Mouse (Mus musculus): Measurements from ENCODE around the gene Nup93. TPM values are rescaled to one million over a fixed set of nuclear protein-coding genes. Genes with fewer than 3 reads are reported as not detected.
"Not testable (repeated sequence)": the region's sequence is repeated elsewhere in the genome, so short reads cannot be mapped to it uniquely, and the experiment has no call there.

Gene Nup93
- polyA plus RNA-seq (2014; fragmentation: Nextera tagmentation; extraction: Ambion mirVana): 106 and 124 TPM in 2 replicates

DNA sequence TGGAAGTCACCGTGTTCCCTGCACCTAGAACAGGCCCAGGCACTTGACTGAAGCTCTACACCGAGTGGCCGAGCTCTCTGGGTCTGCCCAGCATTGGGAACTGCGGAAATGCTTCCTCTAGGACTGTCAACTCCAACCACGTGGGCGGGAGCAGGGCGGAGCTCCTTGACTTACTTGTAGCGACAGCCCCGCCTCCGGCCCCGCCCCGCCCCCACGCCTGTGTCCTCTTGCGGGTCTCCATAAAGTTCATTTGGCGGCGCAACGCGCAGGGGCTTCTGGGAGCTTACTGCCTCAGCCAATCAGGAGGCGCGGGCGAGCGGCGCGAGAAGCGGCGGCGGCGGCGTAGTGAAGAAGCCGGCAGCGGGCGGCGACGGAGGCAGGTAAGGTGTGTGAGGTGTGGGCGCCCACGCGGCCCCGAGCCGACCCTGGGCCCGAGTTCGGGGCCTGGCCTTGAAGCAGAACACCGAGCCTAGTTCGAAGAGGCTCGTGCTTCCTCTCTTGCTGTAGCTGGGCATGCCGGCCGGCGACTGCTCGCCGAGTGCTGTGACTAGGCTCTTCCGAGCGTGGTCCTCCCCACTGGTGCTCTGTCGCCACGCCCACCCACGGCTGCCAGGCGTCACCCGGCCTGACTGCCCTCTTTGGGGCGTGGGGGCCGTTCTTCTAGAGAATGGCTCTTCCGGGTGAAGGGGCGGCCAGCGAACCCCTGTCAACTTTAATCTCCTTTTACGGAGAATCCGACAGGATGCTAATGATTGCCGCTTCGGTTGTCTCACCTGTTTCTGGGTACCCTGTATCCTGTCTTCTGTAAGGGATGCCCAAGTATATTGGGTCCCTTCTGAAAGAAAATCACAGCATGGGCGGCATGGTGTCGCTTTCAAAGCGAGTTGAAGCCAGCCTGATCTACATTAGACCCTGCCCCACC, at the start of gene Nup93:
Gene Nup93, plus strand, starts transcription at position 313 of the 922 bp plus-strand sequence.
- H3K4me3 ChIP-seq (ENCODE audit: low read depth, low read length): peak within 1 kb of the TSS; percentile 92
- under 1% methylated on average over 68 of the region's 68 CpGs for whole genome bisulfite sequencing
- DNase-seq (ENCODE audit: low spot score): peak; percentile 98
- no peaks in the 10 kb centered on the region for H3K27me3 ChIP-seq (replicated peaks; ENCODE audit: control insufficient read depth, insufficient read depth, low read length)
- no peaks in the 10 kb centered on the region for H3K36me3 ChIP-seq (ENCODE audit: control insufficient read depth, insufficient read depth, low read length)
- H3K27ac ChIP-seq (ENCODE audit: low read depth, low read length): peak within 1 kb of the TSS; percentile 84
- peak; percentile 93 for ATAC-seq (replicated peaks; ENCODE audit: low FRiP score)
- no peaks in the 10 kb centered on the region for H3K9me3 ChIP-seq (ENCODE audit: control insufficient read depth, low read length)
- H3K4me2 ChIP-seq: peak within 1 kb of the TSS; percentile 95
- H3K4me1 ChIP-seq (replicated peaks; ENCODE audit: control insufficient read depth, insufficient read depth, low read length): peaks cover 19% of the 10 kb centered on the region
- peak within 1 kb of the TSS; percentile 90 for H3K9ac ChIP-seq (ENCODE audit: low read depth, low read length)

DNA sequence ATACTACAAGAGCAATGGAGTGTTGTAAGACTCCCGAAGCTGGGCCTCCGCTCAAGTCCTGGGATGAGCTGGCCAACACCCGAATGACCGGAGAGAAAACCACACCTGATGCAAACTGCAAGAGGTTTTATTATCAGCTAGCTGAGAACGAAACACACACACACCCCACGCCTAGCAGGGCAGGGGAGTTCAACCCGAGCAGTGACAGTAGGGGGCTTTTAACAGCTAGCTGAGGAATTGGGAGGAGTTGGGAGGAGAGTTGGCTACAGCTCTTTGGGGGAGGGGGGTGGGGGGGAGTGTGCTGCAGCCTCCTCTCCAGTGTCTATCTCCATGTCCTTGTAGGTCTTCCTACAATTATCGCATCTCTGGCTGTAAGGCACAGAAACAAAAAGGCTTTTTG, 48.6 kb upstream of the Nup93 start:
- H3K27me3 ChIP-seq (replicated peaks; ENCODE audit: control insufficient read depth, insufficient read depth, low read length); H3K4me3 ChIP-seq (ENCODE audit: low read depth, low read length); H3K27ac ChIP-seq (ENCODE audit: low read depth, low read length); H3K9ac ChIP-seq (ENCODE audit: low read depth, low read length); H3K4me2 ChIP-seq; H3K9me3 ChIP-seq (ENCODE audit: control insufficient read depth, low read length); H3K36me3 ChIP-seq (ENCODE audit: control insufficient read depth, insufficient read depth, low read length); ATAC-seq (replicated peaks; ENCODE audit: low FRiP score); DNase-seq (ENCODE audit: low spot score): not testable (repeated sequence)
- 70% methylated on average over 8 of the region's 8 CpGs for WGBS
- H3K4me1 ChIP-seq (replicated peaks; ENCODE audit: control insufficient read depth, insufficient read depth, low read length): peaks cover 13% of the 10 kb centered on the region

DNA sequence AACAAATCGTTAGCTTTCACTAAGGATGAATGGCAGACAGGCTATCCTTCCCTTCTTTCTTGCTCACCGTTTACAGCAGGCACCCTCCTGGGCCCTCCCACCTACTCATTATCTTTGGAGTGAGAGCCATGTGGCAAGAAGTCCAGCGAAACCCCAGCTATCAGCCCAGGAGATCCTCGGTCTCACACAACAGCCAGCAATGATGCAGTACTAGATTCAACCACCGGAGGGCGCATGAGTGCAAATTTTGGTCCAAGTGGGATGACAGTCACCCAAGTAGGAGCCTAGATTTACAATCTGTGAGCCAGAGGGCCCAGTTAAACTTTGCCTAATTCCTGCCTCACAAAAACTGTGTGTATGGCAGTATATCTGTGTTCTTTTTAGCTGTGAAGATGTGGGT, 47.1 kb upstream of the Nup93 start:
- ATAC-seq (replicated peaks; ENCODE audit: low FRiP score) (no peak), DNase-seq (ENCODE audit: low spot score) (peak; percentile 82)
- Histone ChIP-seq H3K4me2 (no peak overlapping the region), H3K4me1 (replicated peaks; ENCODE audit: control insufficient read depth, insufficient read depth, low read length) (peaks cover 26% of the 10 kb centered on the region), H3K36me3 (ENCODE audit: control insufficient read depth, insufficient read depth, low read length) (no peaks in the 10 kb centered on the region), H3K27ac (ENCODE audit: low read depth, low read length) (no peak overlapping the region), H3K27me3 (replicated peaks; ENCODE audit: control insufficient read depth, insufficient read depth, low read length) (peaks cover 9% of the 10 kb centered on the region), H3K9ac (ENCODE audit: low read depth, low read length) (no peak overlapping the region), H3K9me3 (ENCODE audit: control insufficient read depth, low read length) (no peaks in the 10 kb centered on the region), H3K4me3 (ENCODE audit: low read depth, low read length) (no peak overlapping the region)
- WGBS: 6% methylated on average over 6 of the region's 6 CpGs

DNA sequence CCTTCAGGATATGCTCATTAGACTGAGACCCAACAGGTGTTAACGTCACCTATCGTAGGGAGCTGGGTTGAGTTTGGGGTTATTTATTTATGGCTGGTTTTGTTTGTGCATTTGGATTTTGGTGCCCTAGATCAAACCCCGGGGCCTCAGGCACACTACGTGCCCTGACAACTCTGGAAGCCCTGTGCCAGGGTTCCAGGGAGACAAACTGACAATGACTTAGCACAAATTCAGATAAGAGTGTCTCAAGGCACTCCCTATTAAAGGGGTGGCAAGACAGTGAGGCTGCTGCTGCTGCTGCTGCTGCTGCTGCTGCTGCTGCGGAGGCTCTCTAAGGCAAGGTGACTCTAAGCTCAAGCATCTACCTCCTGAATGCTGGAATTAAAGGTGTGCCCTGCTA, 44.8 kb upstream of the Nup93 start:
- ATAC-seq (replicated peaks; ENCODE audit: low FRiP score) (peak; percentile 42), DNase-seq (ENCODE audit: low spot score) (no peak)
- no peaks in the 10 kb centered on the region for H3K36me3 ChIP-seq (ENCODE audit: control insufficient read depth, insufficient read depth, low read length)
- H3K4me3 ChIP-seq (ENCODE audit: low read depth, low read length): no peak overlapping the region
- H3K4me1 ChIP-seq (replicated peaks; ENCODE audit: control insufficient read depth, insufficient read depth, low read length): peaks cover 26% of the 10 kb centered on the region
- WGBS: 57% methylated on average over 5 of the region's 5 CpGs
- peak overlapping the region; percentile 12; the same call in 1 of the 2 replicates for H3K9ac ChIP-seq (ENCODE audit: low read depth, low read length)
- no peaks in the 10 kb centered on the region for H3K9me3 ChIP-seq (ENCODE audit: control insufficient read depth, low read length)
- H3K27ac ChIP-seq (ENCODE audit: low read depth, low read length): peak overlapping the region; percentile 30; the same call in 1 of the 2 replicates
- H3K27me3 ChIP-seq (replicated peaks; ENCODE audit: control insufficient read depth, insufficient read depth, low read length): peaks cover 18% of the 10 kb centered on the region
- H3K4me2 ChIP-seq: peak overlapping the region; percentile 34

DNA sequence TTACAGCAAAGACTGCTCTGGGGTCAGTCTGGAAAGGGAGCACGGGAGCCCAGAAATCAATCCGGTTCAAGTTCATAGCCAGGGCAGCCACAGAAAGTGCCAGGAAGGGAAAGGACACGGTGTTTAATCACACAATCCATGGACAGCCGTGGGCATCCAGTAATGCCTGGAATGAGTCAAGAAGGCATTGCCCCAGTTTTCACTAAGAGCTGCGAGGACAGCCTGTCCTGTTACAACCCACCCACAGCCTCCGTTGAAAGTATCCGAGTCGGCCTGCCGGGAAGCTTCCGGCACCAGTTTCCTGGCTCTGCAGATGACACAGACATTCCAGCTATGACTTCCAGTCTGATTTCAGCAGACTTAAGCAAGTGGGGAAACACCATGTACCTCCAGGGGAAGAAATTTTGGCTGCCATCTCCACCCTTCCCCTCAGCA, 43.0 kb upstream of the Nup93 start:
- H3K27me3 ChIP-seq (replicated peaks; ENCODE audit: control insufficient read depth, insufficient read depth, low read length): peaks cover 24% of the 10 kb centered on the region
- no peaks in the 10 kb centered on the region for H3K36me3 ChIP-seq (ENCODE audit: control insufficient read depth, insufficient read depth, low read length)
- peak overlapping the region; percentile 74 for H3K4me3 ChIP-seq (ENCODE audit: low read depth, low read length)
- WGBS: 48% methylated on average over 10 of the region's 10 CpGs
- peak overlapping the region; percentile 95 for H3K9ac ChIP-seq (ENCODE audit: low read depth, low read length)
- DNase-seq (ENCODE audit: low spot score): no peak
- ATAC-seq (replicated peaks; ENCODE audit: low FRiP score): no peak
- no peaks in the 10 kb centered on the region for H3K9me3 ChIP-seq (ENCODE audit: control insufficient read depth, low read length)
- H3K27ac ChIP-seq (ENCODE audit: low read depth, low read length): peak overlapping the region; percentile 92
- peaks cover 26% of the 10 kb centered on the region for H3K4me1 ChIP-seq (replicated peaks; ENCODE audit: control insufficient read depth, insufficient read depth, low read length)
- peak overlapping the region; percentile 93 for H3K4me2 ChIP-seq

DNA sequence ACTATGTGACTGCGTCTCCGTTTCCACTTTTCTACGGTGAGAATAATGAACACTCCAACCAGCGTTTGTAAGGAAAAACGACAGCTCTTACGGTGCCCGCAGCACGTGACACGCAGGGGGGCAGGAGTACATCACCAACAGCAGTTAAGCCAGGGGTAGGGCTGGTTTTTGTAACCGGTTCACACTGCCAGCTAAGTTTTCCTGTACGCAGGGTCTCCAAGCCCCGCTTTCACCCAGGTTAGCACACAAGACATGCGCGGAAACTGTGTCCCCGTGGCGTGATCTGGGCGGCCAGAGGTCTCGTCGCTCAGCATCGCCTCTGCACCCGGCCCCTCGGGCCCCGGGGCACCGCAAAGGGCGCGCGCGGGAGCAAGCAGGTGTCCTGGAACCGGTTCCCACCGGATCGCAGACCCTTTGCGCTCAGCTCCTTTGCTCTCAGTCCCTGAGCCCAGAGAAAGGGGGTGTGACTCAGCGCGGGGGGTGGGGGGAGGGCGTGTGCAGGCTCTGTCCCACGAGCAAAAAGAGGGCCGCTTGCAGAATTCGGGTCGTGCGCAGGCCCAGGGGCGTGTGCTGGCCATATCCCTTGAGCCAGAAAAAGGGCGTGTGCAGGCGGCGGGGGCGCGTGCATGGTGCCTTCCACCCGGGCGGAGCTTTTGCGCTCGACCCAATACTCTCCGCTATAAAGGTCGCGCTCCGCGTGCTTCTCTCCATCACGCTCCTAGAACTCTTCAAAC, 42.1 kb upstream of the Nup93 start, which contains the start of gene Mt2:
Gene Mt2, plus strand, starts transcription at position 590 of the 734 bp plus-strand sequence.
- peaks cover 24% of the 10 kb centered on the region for H3K27me3 ChIP-seq (replicated peaks; ENCODE audit: control insufficient read depth, insufficient read depth, low read length)
- peaks cover 26% of the 10 kb centered on the region for H3K4me1 ChIP-seq (replicated peaks; ENCODE audit: control insufficient read depth, insufficient read depth, low read length)
- peak within 1 kb of the TSS; percentile 95 for H3K9ac ChIP-seq (ENCODE audit: low read depth, low read length)
- peak within 1 kb of the TSS; percentile 93 for H3K4me2 ChIP-seq
- peak; percentile 90 for ATAC-seq (replicated peaks; ENCODE audit: low FRiP score)
- peak; percentile 86 for DNase-seq (ENCODE audit: low spot score)
- no peaks in the 10 kb centered on the region for H3K9me3 ChIP-seq (ENCODE audit: control insufficient read depth, low read length)
- peak within 1 kb of the TSS; percentile 96 for H3K27ac ChIP-seq (ENCODE audit: low read depth, low read length)
- H3K36me3 ChIP-seq (ENCODE audit: control insufficient read depth, insufficient read depth, low read length): no peaks in the 10 kb centered on the region
- H3K4me3 ChIP-seq (ENCODE audit: low read depth, low read length): peak within 1 kb of the TSS; percentile 74
- 2% methylated on average over 56 of the region's 56 CpGs for WGBS

DNA sequence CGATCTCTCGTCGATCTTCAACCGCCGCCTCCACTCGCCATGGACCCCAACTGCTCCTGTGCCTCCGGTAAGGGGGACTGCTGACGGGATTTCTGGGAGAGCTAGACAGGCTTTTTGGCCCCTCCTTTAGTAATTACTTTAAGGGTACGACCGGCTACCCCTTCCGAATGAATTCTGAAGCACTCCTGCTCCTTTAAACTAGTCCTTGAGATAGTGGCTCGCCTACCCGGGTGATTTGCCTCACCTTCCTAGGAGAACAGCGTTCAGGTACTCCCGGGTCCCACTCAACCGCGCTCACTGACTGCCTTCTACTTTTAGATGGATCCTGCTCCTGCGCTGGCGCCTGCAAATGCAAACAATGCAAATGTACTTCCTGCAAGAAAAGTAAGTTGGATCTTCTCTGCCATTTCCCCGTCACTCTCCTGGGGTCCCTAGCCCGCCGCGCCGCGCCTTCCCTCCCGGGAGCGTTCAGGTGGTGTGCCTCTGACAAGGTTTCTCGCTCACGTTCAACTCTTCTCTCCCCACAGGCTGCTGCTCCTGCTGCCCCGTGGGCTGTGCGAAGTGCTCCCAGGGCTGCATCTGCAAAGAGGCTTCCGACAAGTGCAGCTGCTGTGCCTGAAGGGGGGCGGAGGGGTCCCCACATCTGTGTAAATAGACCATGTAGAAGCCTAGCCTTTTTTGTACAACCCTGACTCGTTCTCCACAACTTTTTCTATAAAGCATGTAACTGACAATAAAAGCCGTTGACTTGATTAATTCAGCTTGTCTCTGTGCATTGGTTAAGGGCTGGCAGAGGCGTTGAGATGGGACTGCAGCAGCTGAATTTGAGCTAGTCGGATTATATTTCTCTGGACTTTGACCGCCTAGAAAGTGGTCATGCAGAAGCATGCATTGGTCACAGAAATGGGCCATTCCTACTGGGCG, 41.3 kb upstream of the Nup93 start:
- ATAC-seq (replicated peaks; ENCODE audit: low FRiP score) (peak; percentile 18), DNase-seq (ENCODE audit: low spot score) (peak; percentile 67)
- peak overlapping the region; percentile 93 for H3K4me2 ChIP-seq
- peaks cover 24% of the 10 kb centered on the region for H3K27me3 ChIP-seq (replicated peaks; ENCODE audit: control insufficient read depth, insufficient read depth, low read length)
- peaks cover 28% of the 10 kb centered on the region for H3K4me1 ChIP-seq (replicated peaks; ENCODE audit: control insufficient read depth, insufficient read depth, low read length)
- H3K9me3 ChIP-seq (ENCODE audit: control insufficient read depth, low read length): no peaks in the 10 kb centered on the region
- H3K4me3 ChIP-seq (ENCODE audit: low read depth, low read length): peak overlapping the region; percentile 74
- no peaks in the 10 kb centered on the region for H3K36me3 ChIP-seq (ENCODE audit: control insufficient read depth, insufficient read depth, low read length)
- WGBS: 3% methylated on average over 39 of the region's 39 CpGs
- H3K27ac ChIP-seq (ENCODE audit: low read depth, low read length): peak overlapping the region; percentile 96
- peak overlapping the region; percentile 95 for H3K9ac ChIP-seq (ENCODE audit: low read depth, low read length)
